8 mouse cellular contexts compared by ENCODE assay signal in the genomic region with DNA sequence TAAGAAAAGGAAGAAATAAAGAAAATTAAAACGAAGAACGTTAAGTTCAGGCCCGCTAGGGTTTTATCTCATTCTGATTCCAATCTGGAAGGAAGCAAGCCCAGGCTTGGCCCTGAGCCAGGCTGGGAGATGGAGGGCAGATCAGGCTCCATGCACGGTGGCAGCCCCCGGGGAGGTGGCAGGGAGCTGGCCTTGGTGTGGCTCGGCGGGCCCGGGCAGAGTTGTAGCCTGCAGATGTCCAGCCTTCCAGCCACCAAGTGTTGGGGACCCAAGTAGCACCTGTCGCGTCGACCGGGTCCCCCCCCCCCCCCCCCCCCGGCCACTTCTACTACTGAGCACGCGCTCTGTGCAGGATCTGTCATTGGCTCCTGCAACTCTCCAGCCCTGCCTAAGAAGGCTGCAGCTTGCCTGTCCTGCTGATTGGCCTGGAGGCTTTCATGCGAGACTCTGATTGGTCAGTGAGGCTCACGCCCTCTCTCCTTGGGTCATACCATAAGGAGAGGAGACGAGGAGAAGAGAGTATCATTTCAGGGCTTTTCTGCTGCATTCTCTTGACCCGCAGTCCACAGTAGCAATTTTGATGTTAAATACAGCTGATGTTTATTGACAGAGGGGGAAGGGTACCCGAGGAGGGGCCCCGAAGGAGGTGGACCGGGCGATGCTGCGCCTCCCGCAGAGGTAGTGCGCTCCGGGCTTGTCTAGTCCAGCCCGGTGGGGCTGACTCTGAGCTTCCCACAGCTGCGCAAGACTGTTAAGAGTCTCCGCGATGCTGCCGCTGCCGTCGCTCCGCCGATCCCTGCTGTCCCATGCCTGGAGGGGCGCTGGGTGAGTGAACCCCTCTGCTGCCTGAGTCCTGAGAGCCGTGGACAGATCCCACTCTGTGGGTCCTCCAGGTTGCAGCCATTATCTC. TPM values are rescaled to one million over a fixed set of nuclear protein-coding genes. Genes with fewer than 3 reads are reported as not detected.
DNase-seq lines count a peak whose midpoint lies in the region; ATAC-seq and TF ChIP-seq lines count a peak whose summit lies in the region.

Gene Aldh4a1 (plus strand): TSS at position 494 of the 910 bp plus-strand sequence.

- no peak; the same call in 1 of the 2 replicates for TF ChIP-seq EP300 in lung, postnatal 0 days (IDR thresholded peaks at IDR 0.05)

- TF ChIP-seq CTCF in lung, postnatal 0 days (IDR thresholded peaks at IDR 0.05), result no peak; the same call in 1 of the 2 replicates

- H3K27me3 ChIP-seq in hindbrain, embryonic 10.5 days (ENCODE audit: insufficient read depth, poor library complexity, severe bottlenecking), result peaks cover 2% of the 10 kb centered on the region; the same call in 1 of the 2 replicates
- no peaks in the 10 kb centered on the region for H3K27me3 ChIP-seq in lung, postnatal 0 days (replicated peaks; ENCODE audit: insufficient read depth, low read length)

- ATAC-seq in frontal cortex, adult (ENCODE audit: low TSS enrichment), result peak; percentile 99
- peak; percentile 100 for ATAC-seq in lung, postnatal 0 days

- 2% methylated on average over 38 of the region's 38 CpGs for WGBS in hindbrain, embryonic 10.5 days
- under 1% methylated on average over 35 of the region's 38 CpGs for WGBS in lung, postnatal 0 days

- H3K4me2 ChIP-seq in lung, postnatal 0 days (replicated peaks; ENCODE audit: low read depth, low read length), result peak within 1 kb of the TSS; percentile 75

- peaks cover 28% of the 10 kb centered on the region for H3K4me1 ChIP-seq in hindbrain, embryonic 10.5 days (replicated peaks)
- peaks cover 4% of the 10 kb centered on the region; the same call in 1 of the 2 replicates for H3K4me1 ChIP-seq in lung, postnatal 0 days (ENCODE audit: insufficient read depth, low read depth, low read length)

- H3K9ac ChIP-seq in lung, postnatal 0 days (replicated peaks; ENCODE audit: low read depth), result peak within 1 kb of the TSS; percentile 50

- H3K9me3 ChIP-seq in hindbrain, embryonic 10.5 days, result no peaks in the 10 kb centered on the region
- H3K9me3 ChIP-seq in lung, postnatal 0 days (ENCODE audit: low read length), result no peaks in the 10 kb centered on the region

- peak within 1 kb of the TSS; percentile 73 for H3K4me3 ChIP-seq in hindbrain, embryonic 10.5 days
- peak within 1 kb of the TSS; percentile 51 for H3K4me3 ChIP-seq in lung, postnatal 0 days (ENCODE audit: low read depth, low read length)

- peak within 1 kb of the TSS; percentile 97 for H3K27ac ChIP-seq in hindbrain, embryonic 10.5 days
- peak within 1 kb of the TSS; percentile 90 for H3K27ac ChIP-seq in lung, postnatal 0 days (ENCODE audit: low read length)

- DNase-seq in MN1 (ENCODE audit: low spot score), result peak; percentile 98
- peak; percentile 96 for DNase-seq in cerebellum, adult 9-10 months
- peak; percentile 92 for DNase-seq in hindbrain, embryonic 10.5 days (ENCODE audit: low spot score)
- DNase-seq in layer of hippocampus, adult 9-11 months, result peak; percentile 98
- peak; percentile 99 for DNase-seq in lung, postnatal 0 days (ENCODE audit: low spot score)
- DNase-seq in ovary, postnatal 14 days (ENCODE audit: low spot score), result peak; percentile 72
- DNase-seq in thymus, postnatal 14 days, result peak; percentile 87

- peaks cover under 1% of the 10 kb centered on the region; the same call in 1 of the 2 replicates for H3K36me3 ChIP-seq in hindbrain, embryonic 10.5 days
- no peaks in the 10 kb centered on the region for H3K36me3 ChIP-seq in lung, postnatal 0 days (ENCODE audit: insufficient read depth, low read length)

RNA-seq across cellular contexts. Expression of gene Aldh4a1, which starts in this region (rescaled TPM):
- polyA plus RNA-seq in hindbrain, embryonic 10.5 days (2016; fragmentation: Nextera tagmentation; extraction: Ambion mirVana), result 22.5 and 26.3 TPM in 2 replicates
- polyA plus RNA-seq in lung, postnatal 0 days (2015; fragmentation: Nextera tagmentation; extraction: Ambion mirVana), result 13.4 and 19.7 TPM in 2 replicates

Comparison
In these comparisons a context has a peak if more than half of its experiments do, and no peak if none do; other contexts are left out.
1. Peak in every context shown above with its lines: DNase-seq, ATAC-seq, H3K4me3 ChIP-seq and H3K27ac ChIP-seq.